15 mouse cellular contexts compared by ENCODE assay signal in the genomic region with DNA sequence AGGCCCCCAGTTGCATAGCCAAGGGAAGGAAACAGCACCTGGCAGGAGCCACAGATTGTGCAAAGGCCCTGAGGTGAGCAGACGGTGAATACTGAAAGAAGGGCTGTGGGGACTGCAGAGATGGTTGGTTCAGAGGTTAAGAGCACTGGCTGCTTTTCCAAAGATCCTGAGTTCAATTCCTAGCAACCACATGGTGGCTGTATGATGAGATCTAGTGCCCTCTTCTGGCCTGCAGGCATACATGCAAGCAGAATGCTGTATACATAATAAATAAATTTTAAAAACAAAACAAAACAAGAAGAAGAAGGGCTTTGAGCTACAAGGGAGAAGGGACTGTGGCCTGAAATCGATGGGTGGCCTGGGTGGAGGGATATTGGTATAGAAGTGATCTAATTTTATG. TPM values are rescaled to one million over a fixed set of nuclear protein-coding genes. Genes with fewer than 3 reads are reported as not detected.
DNase-seq lines count a peak whose midpoint lies in the region; ATAC-seq and TF ChIP-seq lines count a peak whose summit lies in the region.
"Had no signal": no experiment of that assay in that cellular context is flagged by ENCODE, and none has a peak within 500 bp of the region (broad histone marks: within the 10 kb centered on the region; RNA-seq: fewer than 3 reads in every experiment).

No protein-coding gene starts in this region.

- ATAC-seq in intestine, postnatal 0 days = no peak
- ATAC-seq in intestine, embryonic 15.5 days = no peak
- ATAC-seq in liver, embryonic 14.5 days (ENCODE audit: insufficient read depth) = no peak
- no peak for ATAC-seq in liver, embryonic 12.5 days

- no peak overlapping the region for H3K4me3 ChIP-seq in intestine, postnatal 0 days (ENCODE audit: low read depth, low read length)
- H3K4me3 ChIP-seq in intestine, embryonic 15.5 days (replicated peaks) = no peak overlapping the region
- H3K4me3 ChIP-seq in liver, embryonic 14.5 days (ENCODE audit: insufficient read depth in 1 of 2, low read depth in 2 of 2, low read length in 2 of 2) = no peak overlapping the region
- H3K4me3 ChIP-seq in liver, embryonic 12.5 days = no peak overlapping the region
- H3K4me3 ChIP-seq in ES-Bruce4 (ENCODE audit: low read depth, low read length) = no peak overlapping the region
- H3K4me3 ChIP-seq in cortical plate, adult 2 months (ENCODE audit: insufficient read depth, low read length) = no peak overlapping the region
- H3K4me3 ChIP-seq: heart, embryonic 10.5 days; megakaryocyte, embryonic 14.5 days; neural tube, embryonic 12.5 days had no signal

- peaks cover 7% of the 10 kb centered on the region for H3K36me3 ChIP-seq in intestine, postnatal 0 days (ENCODE audit: control insufficient read depth, insufficient read depth)
- 0 out of 2 replicates have a peak, but pooled peaks cover 16% of the 10 kb centered on the region for H3K36me3 ChIP-seq in intestine, embryonic 15.5 days
- H3K36me3 ChIP-seq in liver, embryonic 14.5 days (replicated peaks; ENCODE audit: control insufficient read depth, insufficient read depth, low read depth) = no peaks in the 10 kb centered on the region
- H3K36me3 ChIP-seq in liver, embryonic 12.5 days = peaks cover 5% of the 10 kb centered on the region; the same call in 1 of the 2 replicates
- no peaks in the 10 kb centered on the region for H3K36me3 ChIP-seq in ES-Bruce4 (ENCODE audit: control insufficient read depth, insufficient read depth, low read length, poor library complexity, severe bottlenecking)

- H3K4me1 ChIP-seq in intestine, postnatal 0 days (replicated peaks; ENCODE audit: control insufficient read depth, insufficient read depth, low read length) = peaks cover 17% of the 10 kb centered on the region; the same call in 1 of the 2 replicates
- peaks cover 33% of the 10 kb centered on the region for H3K4me1 ChIP-seq in intestine, embryonic 15.5 days (replicated peaks)
- H3K4me1 ChIP-seq in liver, embryonic 14.5 days (replicated peaks; ENCODE audit: control insufficient read depth in 2 of 2, insufficient read depth in 2 of 2, low read length in 1 of 2) = no peaks in the 10 kb centered on the region
- peaks cover 5% of the 10 kb centered on the region for H3K4me1 ChIP-seq in liver, embryonic 12.5 days
- H3K4me1 ChIP-seq in ES-Bruce4 (ENCODE audit: control insufficient read depth, insufficient read depth, low read length) = peaks cover 14% of the 10 kb centered on the region
- H3K4me1 ChIP-seq in cortical plate, adult 2 months (ENCODE audit: control insufficient read depth, insufficient read depth, low read length) = no peaks in the 10 kb centered on the region

- 82% methylated on average over 2 of the region's 2 CpGs for WGBS in intestine, postnatal 0 days
- WGBS in intestine, embryonic 15.5 days = 75% methylated on average over 2 of the region's 2 CpGs
- 42% methylated on average over 2 of the region's 2 CpGs for WGBS in liver, embryonic 14.5 days (ENCODE audit: insufficient replicate concordance)
- 43% methylated on average over 2 of the region's 2 CpGs for WGBS in liver, embryonic 12.5 days (ENCODE audit: insufficient replicate concordance)

- H3K9ac ChIP-seq in intestine, postnatal 0 days (ENCODE audit: low read depth, low read length) = 0 out of 2 replicates have a peak overlapping the region, but pooled peaks have one; percentile 3
- H3K9ac ChIP-seq in intestine, embryonic 15.5 days = no peak overlapping the region
- H3K9ac ChIP-seq in liver, embryonic 14.5 days (replicated peaks) = no peak overlapping the region
- H3K9ac ChIP-seq in liver, embryonic 12.5 days = no peak overlapping the region
- no peak overlapping the region for H3K9ac ChIP-seq in ES-Bruce4 (ENCODE audit: low read depth, poor library complexity, severe bottlenecking)
- H3K9ac ChIP-seq: neural tube, embryonic 12.5 days had no signal

- TF ChIP-seq CTCF in intestine, postnatal 0 days (IDR thresholded peaks at IDR 0.05; ENCODE audit: low read depth) = peak; percentile 68
- peak; percentile 44; the same call in 1 of the 2 replicates for TF ChIP-seq CTCF in liver, embryonic 14.5 days (IDR thresholded peaks at IDR 0.05; ENCODE audit: low read depth)
- peak; percentile 9 for TF ChIP-seq CTCF in ES-Bruce4 (IDR thresholded peaks at IDR 0.05; ENCODE audit: low read depth, low read length)
- TF ChIP-seq CTCF in cortical plate, adult 2 months (IDR thresholded peaks at IDR 0.05; ENCODE audit: extremely low read depth, insufficient read depth, low read length) = peak; percentile 36; the same call in 1 of the 2 replicates

- no peaks in the 10 kb centered on the region for H3K9me3 ChIP-seq in intestine, postnatal 0 days (ENCODE audit: control insufficient read depth)
- H3K9me3 ChIP-seq in intestine, embryonic 15.5 days = no peaks in the 10 kb centered on the region
- H3K9me3 ChIP-seq in liver, embryonic 14.5 days (ENCODE audit: control insufficient read depth, low read length) = no peaks in the 10 kb centered on the region
- no peaks in the 10 kb centered on the region for H3K9me3 ChIP-seq in liver, embryonic 12.5 days (replicated peaks)
- H3K9me3 ChIP-seq in ES-Bruce4 (replicated peaks; ENCODE audit: control insufficient read depth, insufficient read depth, low read length, poor library complexity, severe bottlenecking) = no peaks in the 10 kb centered on the region
- H3K9me3 ChIP-seq: heart, embryonic 10.5 days; megakaryocyte, embryonic 14.5 days; neural tube, embryonic 12.5 days had no signal

- no peak overlapping the region for H3K4me2 ChIP-seq in intestine, postnatal 0 days (replicated peaks; ENCODE audit: low read depth)
- H3K4me2 ChIP-seq in intestine, embryonic 15.5 days (replicated peaks) = no peak overlapping the region
- no peak overlapping the region for H3K4me2 ChIP-seq in liver, embryonic 14.5 days (ENCODE audit: low read depth)
- no peak overlapping the region for H3K4me2 ChIP-seq in liver, embryonic 12.5 days
- H3K4me2 ChIP-seq: neural tube, embryonic 12.5 days had no signal

- H3K27ac ChIP-seq in intestine, postnatal 0 days (ENCODE audit: low read depth, low read length) = no peak overlapping the region
- H3K27ac ChIP-seq in intestine, embryonic 15.5 days = no peak overlapping the region
- no peak overlapping the region for H3K27ac ChIP-seq in liver, embryonic 14.5 days
- H3K27ac ChIP-seq in liver, embryonic 12.5 days = no peak overlapping the region
- no peak overlapping the region for H3K27ac ChIP-seq in ES-Bruce4 (ENCODE audit: insufficient read depth, low read length)
- no peak overlapping the region for H3K27ac ChIP-seq in cortical plate, adult 2 months (ENCODE audit: insufficient read depth, low read length)
- H3K27ac ChIP-seq: heart, embryonic 10.5 days; neural tube, embryonic 12.5 days had no signal

- TF ChIP-seq POLR2A in ES-Bruce4 (IDR thresholded peaks at IDR 0.05; ENCODE audit: insufficient read depth, low read length) = no peak
- no peak for TF ChIP-seq POLR2A in cortical plate, adult 2 months (IDR thresholded peaks at IDR 0.05; ENCODE audit: extremely low read depth, insufficient read depth, low read length)

- no peak for DNase-seq in liver, embryonic 14.5 days (ENCODE audit: low read depth in 3 of 3, low spot score in 3 of 3)
- DNase-seq in adrenal gland, adult 2 months = no peak
- DNase-seq: cerebellum, adult 8-10 months; gastrocnemius, postnatal 14 days; heart, postnatal 4 days; right cerebral cortex, postnatal 4 days had no signal

- TF ChIP-seq EP300 in liver, embryonic 14.5 days (IDR thresholded peaks at IDR 0.05; ENCODE audit: low read depth) = no peak
- TF ChIP-seq EP300 in ES-Bruce4 (IDR thresholded peaks at IDR 0.05; ENCODE audit: insufficient read depth, low read depth, low read length) = no peak

- no peaks in the 10 kb centered on the region for H3K27me3 ChIP-seq in intestine, postnatal 0 days (replicated peaks; ENCODE audit: control insufficient read depth, insufficient read depth, low read length)
- no peaks in the 10 kb centered on the region for H3K27me3 ChIP-seq in intestine, embryonic 15.5 days (replicated peaks)
- no peaks in the 10 kb centered on the region for H3K27me3 ChIP-seq in liver, embryonic 14.5 days (ENCODE audit: control insufficient read depth, insufficient read depth, low read length)
- no peaks in the 10 kb centered on the region for H3K27me3 ChIP-seq in liver, embryonic 12.5 days (replicated peaks)
- no peaks in the 10 kb centered on the region for H3K27me3 ChIP-seq in ES-Bruce4 (ENCODE audit: control insufficient read depth, insufficient read depth, low read length, poor library complexity, severe bottlenecking)
- H3K27me3 ChIP-seq: neural tube, embryonic 12.5 days had no signal

RNA-seq across cellular contexts. Expression of gene Misp, which starts 3.7 kb away (rescaled TPM):
- 254 and 255 TPM in 2 replicates for polyA plus RNA-seq in intestine, postnatal 0 days (2015; fragmentation: Nextera tagmentation; extraction: Ambion mirVana)
- polyA plus RNA-seq in intestine, embryonic 15.5 days (2015; fragmentation: Nextera tagmentation; extraction: Ambion mirVana) = 141 and 154 TPM in 2 replicates
- polyA plus RNA-seq in liver, embryonic 14.5 days (2012; rRNA removed) = 0.13 and 0.18 TPM in 2 replicates
- polyA plus RNA-seq in liver, embryonic 14.5 days (2014; fragmentation: Nextera tagmentation; extraction: Ambion mirVana) = 0.41 TPM in 1 of 2 replicates, not detected in the other
- polyA plus RNA-seq in liver, embryonic 12.5 days (2016; fragmentation: Nextera tagmentation; extraction: Ambion mirVana) = 0.49 and 0.54 TPM in 2 replicates
- 4.0 and 6.4 TPM in 2 replicates for polyA plus RNA-seq in ES-Bruce4 (2011; ENCODE audit: insufficient read depth, insufficient read length, low read depth, missing spikeins)
- 0.13 and 0.21 TPM in 2 replicates for polyA plus RNA-seq in cortical plate, adult 2 months (2012; rRNA removed)
- under 1 TPM; 0.31 to 0.32 TPM for total RNA-seq in adrenal gland, adult 2 months (2021)
- 0.03 and 0.10 TPM in 2 replicates for polyA plus RNA-seq in adrenal gland, adult 2 months (2012; rRNA removed)

RNA-seq across cellular contexts. Expression of gene Palm, which starts 23.7 kb away (rescaled TPM):
- polyA plus RNA-seq in intestine, postnatal 0 days (2015; fragmentation: Nextera tagmentation; extraction: Ambion mirVana) = 19.9 and 21.1 TPM in 2 replicates
- polyA plus RNA-seq in intestine, embryonic 15.5 days (2015; fragmentation: Nextera tagmentation; extraction: Ambion mirVana) = 48.1 and 48.5 TPM in 2 replicates
- 3.4 and 3.5 TPM in 2 replicates for polyA plus RNA-seq in liver, embryonic 14.5 days (2012; rRNA removed)
- polyA plus RNA-seq in liver, embryonic 14.5 days (2014; fragmentation: Nextera tagmentation; extraction: Ambion mirVana) = 4.0 and 4.1 TPM in 2 replicates
- 12.4 and 13.2 TPM in 2 replicates for polyA plus RNA-seq in liver, embryonic 12.5 days (2016; fragmentation: Nextera tagmentation; extraction: Ambion mirVana)
- 53.3 and 53.7 TPM in 2 replicates for polyA plus RNA-seq in ES-Bruce4 (2011; ENCODE audit: insufficient read depth, insufficient read length, low read depth, missing spikeins)
- 294 and 331 TPM in 2 replicates for polyA plus RNA-seq in cortical plate, adult 2 months (2012; rRNA removed)
- 100 to 1,000 TPM in 1 of 2 experiments, 10 to 100 TPM in 1; 68.1 to 105 TPM for total RNA-seq in adrenal gland, adult 2 months (2021)
- polyA plus RNA-seq in adrenal gland, adult 2 months (2012; rRNA removed) = 138 and 146 TPM in 2 replicates

RNA-seq across cellular contexts. Expression of gene Prss57, which starts 26.4 kb away (rescaled TPM):
- 0.07 TPM in 1 of 2 replicates, not detected in the other for polyA plus RNA-seq in intestine, postnatal 0 days (2015; fragmentation: Nextera tagmentation; extraction: Ambion mirVana)
- 0.09 TPM in 1 of 2 replicates, not detected in the other for polyA plus RNA-seq in intestine, embryonic 15.5 days (2015; fragmentation: Nextera tagmentation; extraction: Ambion mirVana)
- polyA plus RNA-seq in liver, embryonic 14.5 days (2012; rRNA removed) = 1.6 TPM in 2 replicates
- 3.2 and 4.9 TPM in 2 replicates for polyA plus RNA-seq in liver, embryonic 14.5 days (2014; fragmentation: Nextera tagmentation; extraction: Ambion mirVana)
- polyA plus RNA-seq in liver, embryonic 12.5 days (2016; fragmentation: Nextera tagmentation; extraction: Ambion mirVana) = 1.4 and 2.2 TPM in 2 replicates
- not detected in 2 replicates for polyA plus RNA-seq in ES-Bruce4 (2011; ENCODE audit: insufficient read depth, insufficient read length, low read depth, missing spikeins)
- polyA plus RNA-seq in cortical plate, adult 2 months (2012; rRNA removed) = 1.4 and 2.1 TPM in 2 replicates
- under 1 TPM in 1 of 2 experiments, not detected in 1; 0.21 TPM for total RNA-seq in adrenal gland, adult 2 months (2021)
- polyA plus RNA-seq in adrenal gland, adult 2 months (2012; rRNA removed) = 0.28 TPM in 1 of 2 replicates, not detected in the other
- total RNA-seq: adrenal gland, adult 18-20 months; gastrocnemius, postnatal 14 days; heart, postnatal 4 days had no signal
- polyA plus RNA-seq: heart, embryonic 10.5 days had no signal

RNA-seq across cellular contexts. Expression of gene Ptbp1, which starts 37.1 kb away (rescaled TPM):
- polyA plus RNA-seq in intestine, postnatal 0 days (2015; fragmentation: Nextera tagmentation; extraction: Ambion mirVana) = 86.9 and 92.2 TPM in 2 replicates
- polyA plus RNA-seq in intestine, embryonic 15.5 days (2015; fragmentation: Nextera tagmentation; extraction: Ambion mirVana) = 307 and 314 TPM in 2 replicates
- 118 and 126 TPM in 2 replicates for polyA plus RNA-seq in liver, embryonic 14.5 days (2012; rRNA removed)
- 84.5 and 99.8 TPM in 2 replicates for polyA plus RNA-seq in liver, embryonic 14.5 days (2014; fragmentation: Nextera tagmentation; extraction: Ambion mirVana)
- polyA plus RNA-seq in liver, embryonic 12.5 days (2016; fragmentation: Nextera tagmentation; extraction: Ambion mirVana) = 207 and 211 TPM in 2 replicates
- 628 and 695 TPM in 2 replicates for polyA plus RNA-seq in ES-Bruce4 (2011; ENCODE audit: insufficient read depth, insufficient read length, low read depth, missing spikeins)
- polyA plus RNA-seq in cortical plate, adult 2 months (2012; rRNA removed) = 53.3 and 54.1 TPM in 2 replicates
- 100 to 1,000 TPM; 217 to 332 TPM for total RNA-seq in adrenal gland, adult 2 months (2021)
- polyA plus RNA-seq in adrenal gland, adult 2 months (2012; rRNA removed) = 175 and 259 TPM in 2 replicates

RNA-seq across cellular contexts. Expression of gene Fstl3, which starts 40.0 kb away (rescaled TPM):
- polyA plus RNA-seq in intestine, postnatal 0 days (2015; fragmentation: Nextera tagmentation; extraction: Ambion mirVana) = 7.3 and 8.9 TPM in 2 replicates
- 14.0 and 16.1 TPM in 2 replicates for polyA plus RNA-seq in intestine, embryonic 15.5 days (2015; fragmentation: Nextera tagmentation; extraction: Ambion mirVana)
- polyA plus RNA-seq in liver, embryonic 14.5 days (2012; rRNA removed) = 0.54 and 0.56 TPM in 2 replicates
- polyA plus RNA-seq in liver, embryonic 14.5 days (2014; fragmentation: Nextera tagmentation; extraction: Ambion mirVana) = 0.18 and 0.23 TPM in 2 replicates
- 0.80 and 0.98 TPM in 2 replicates for polyA plus RNA-seq in liver, embryonic 12.5 days (2016; fragmentation: Nextera tagmentation; extraction: Ambion mirVana)
- polyA plus RNA-seq in ES-Bruce4 (2011; ENCODE audit: insufficient read depth, insufficient read length, low read depth, missing spikeins) = 7.7 TPM in 2 replicates
- 5.7 and 5.9 TPM in 2 replicates for polyA plus RNA-seq in cortical plate, adult 2 months (2012; rRNA removed)
- 10 to 100 TPM in 1 of 2 experiments, 1 to 10 TPM in 1; 10.0 to 37.2 TPM for total RNA-seq in adrenal gland, adult 2 months (2021)
- 47.0 and 74.7 TPM in 2 replicates for polyA plus RNA-seq in adrenal gland, adult 2 months (2012; rRNA removed)

Comparison
In these comparisons a context has a peak if more than half of its experiments do, and no peak if none do; other contexts are left out.
1. CTCF ChIP-seq: peak in every context shown above with its lines; median percentile 68 in intestine, postnatal 0 days; 44 in liver, embryonic 14.5 days; 36 in cortical plate, adult 2 months; 9 in ES-Bruce4.
2. RNA of gene Misp, which starts 3.7 kb away (polyA plus RNA-seq): 254 to 255 TPM in intestine, postnatal 0 days and 141 to 154 TPM in intestine, embryonic 15.5 days; 4.0 to 6.4 TPM in ES-Bruce4, 0.49 to 0.54 TPM in liver, embryonic 12.5 days, 0.13 to 0.41 TPM in liver, embryonic 14.5 days, 0.13 to 0.21 TPM in cortical plate, adult 2 months and 0.03 to 0.10 TPM in adrenal gland, adult 2 months; every median in the first group is over 10 times any median in the second.